Mouse (Mus musculus) heart, adult 8-10 months (tissue): ENCODE results near the gene Vmn1r19. TPM values are rescaled to one million over a fixed set of nuclear protein-coding genes. Genes with fewer than 3 reads are reported as not detected.
"Not testable (repeated sequence)": the region's sequence is repeated elsewhere in the genome, so short reads cannot be mapped to it uniquely, and the experiment has no call there.

ENCODE experiments used
- DNase-seq: peaks from one replicate; pipeline ENCODE4 v3.0.0; 2022; ENCODE audit warnings: low spot score
- total RNA-seq, 4 experiments: library from RNA; stranded (reverse); gene quantifications; 2 replicates each; pipeline ENCODE4 v1.2.4; 2022

The Vmn1r19 gene
- not detected for total RNA-seq

DNA sequence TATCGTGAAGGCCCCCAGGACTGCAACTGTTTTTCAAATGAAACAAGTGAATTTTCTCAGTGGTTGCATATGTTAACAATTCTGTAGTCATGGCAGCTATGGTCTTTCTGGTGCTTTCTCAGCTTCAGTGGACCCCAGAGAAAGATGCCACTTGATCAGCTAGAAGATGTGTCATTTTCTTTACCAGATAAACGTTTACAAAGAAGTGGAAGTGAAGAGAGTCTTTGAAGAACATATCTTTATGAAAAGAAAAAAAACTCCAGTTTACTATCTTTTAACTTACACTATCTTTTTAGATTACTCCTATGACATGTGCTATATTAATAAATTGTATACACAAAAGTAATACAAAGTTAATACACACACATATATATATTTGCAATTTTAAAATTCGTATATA lies at the start of gene Vmn1r19:
TSS of gene Vmn1r19 (plus strand) at position 301 of the 400 bp plus-strand sequence.
- not testable (repeated sequence) for DNase-seq

DNA sequence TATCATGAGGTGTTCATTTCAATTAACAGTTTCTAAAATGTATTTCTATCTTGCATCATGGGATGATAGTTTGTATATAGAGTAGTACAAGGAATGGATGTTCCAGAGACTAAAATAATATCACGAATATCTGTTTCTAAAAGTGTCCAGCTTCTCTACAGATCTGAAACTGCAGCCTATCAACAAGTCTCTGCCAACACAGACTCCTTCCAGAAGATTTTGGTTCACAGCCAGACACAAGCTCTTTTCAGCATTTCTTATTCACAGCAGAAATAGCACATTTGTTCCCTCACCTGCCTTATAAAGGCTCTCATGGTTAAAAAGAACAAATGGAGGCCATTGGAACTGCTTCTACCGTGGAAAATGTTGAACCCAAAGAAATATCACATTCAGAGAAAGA lies 46.7 kb upstream of the Vmn1r19 start:
- no peak for DNase-seq

DNA sequence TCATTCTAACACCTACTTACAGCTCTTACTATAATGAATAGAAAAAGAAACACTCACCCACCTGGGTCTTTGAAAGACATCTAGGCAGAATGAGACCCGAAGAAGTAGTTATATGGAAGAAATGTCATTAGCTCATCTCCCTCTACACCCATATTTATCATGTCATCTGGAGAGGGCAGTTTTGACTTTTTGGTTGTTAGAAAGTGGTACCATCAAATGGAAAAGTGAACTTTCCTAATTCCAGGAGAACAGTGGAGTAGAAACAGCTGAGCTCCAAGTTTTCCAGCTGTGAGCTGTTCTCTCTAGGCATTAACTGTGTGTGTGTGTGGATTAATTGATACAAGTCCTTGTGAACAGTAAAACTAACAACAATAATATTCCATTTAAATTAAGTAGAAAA lies 40.0 kb upstream of the Vmn1r19 start, which contains the start of gene Vmn1r17:
TSS of gene Vmn1r17 (minus strand) at position 101 of the 400 bp plus-strand sequence.
- DNase-seq = no peak

GRCm38 (mm10) chr6:57365866-57366265 lies 37.7 kb upstream of the Vmn1r19 start:
- not testable (repeated sequence) for DNase-seq

- no peak for DNase-seq
These were observed 36.1 kb upstream of the Vmn1r19 start for GRCm38 (mm10) chr6:57367496-57367895.

- no peak for DNase-seq
These were observed 7.9 kb upstream of the Vmn1r19 start, which contains the start of gene Vmn1r18 for GRCm38 (mm10) chr6:57395683-57396082. Gene Vmn1r18, minus strand, starts transcription at chr6:57395783.

GRCm38 (mm10) chr6:57428630-57429029 lies 25.1 kb downstream of the Vmn1r19 start, which contains the start of gene Vmn1r20:
Gene Vmn1r20, plus strand, starts transcription at chr6:57428930.
- DNase-seq = no peak

DNA sequence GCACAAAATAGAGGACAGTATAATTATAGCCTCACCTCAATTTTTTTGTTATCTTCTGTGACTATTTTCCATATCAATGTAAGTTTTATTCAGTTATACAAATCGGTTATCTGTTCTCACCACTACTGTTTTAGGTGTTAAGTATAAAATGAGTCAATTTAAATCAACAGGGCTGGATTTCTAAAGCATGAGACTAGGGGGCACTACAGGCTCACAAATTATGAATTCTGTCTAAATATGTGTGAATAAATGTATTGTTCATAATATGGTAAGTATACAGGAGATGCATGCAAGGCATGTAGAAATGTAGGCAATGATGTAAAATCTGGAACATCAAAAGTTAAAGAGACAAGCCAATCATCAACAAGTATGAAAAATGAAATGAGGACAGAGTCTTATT lies 27.6 kb downstream of the Vmn1r19 start:
- peak; percentile 9 for DNase-seq

Other genes with a start within 250 kb of the Vmn1r19 start
- not detected for gene Vmn1r12, start 246.9 kb upstream of the Vmn1r19 start, total RNA-seq
- gene Vmn1r13, start 200.5 kb upstream of the Vmn1r19 start, total RNA-seq = not detected
- gene Vmn1r14, start 172.1 kb upstream of the Vmn1r19 start, total RNA-seq = not detected
- not detected for gene Vmn1r15, start 145.8 kb upstream of the Vmn1r19 start, total RNA-seq
- gene Vmn1r16, start 74.3 kb upstream of the Vmn1r19 start, total RNA-seq = not detected
- gene Vmn1r17, start 40.1 kb upstream of the Vmn1r19 start, total RNA-seq = not detected
- gene Vmn1r18, start 8.0 kb upstream of the Vmn1r19 start, total RNA-seq = not detected
- not detected for gene Vmn1r20, start 25.1 kb downstream of the Vmn1r19 start, total RNA-seq
- gene Ppm1k, start 131.7 kb downstream of the Vmn1r19 start, total RNA-seq = 100 to 1,000 TPM in 3 of 4 experiments, 10 to 100 TPM in 1; 92.8 to 122 (median 105) TPM
- 1 to 10 TPM; 1.7 to 3.4 (median 2.9) TPM for gene Herc6, start 177.2 kb downstream of the Vmn1r19 start, total RNA-seq